Mouse (Mus musculus) urinary bladder, postnatal 14 days (tissue): Measurements from ENCODE around the gene Mier2.

ENCODE experiments used
- DNase-seq: peaks from one replicate; pipeline ENCODE4 v3.0.0; 2021; ENCODE audit warnings: low spot score

The Mier2 gene

GRCm38 (mm10) chr10:79574796-79575195 is 19.8 kb upstream of the Mier2 start:
- DNase-seq: no peak

GRCm38 (mm10) chr10:79574350-79574749 is 19.4 kb upstream of the Mier2 start:
- no peak for DNase-seq

- no peak for DNase-seq
Observed at GRCm38 (mm10) chr10:79573611-79574010, 18.6 kb upstream of the Mier2 start.

DNA sequence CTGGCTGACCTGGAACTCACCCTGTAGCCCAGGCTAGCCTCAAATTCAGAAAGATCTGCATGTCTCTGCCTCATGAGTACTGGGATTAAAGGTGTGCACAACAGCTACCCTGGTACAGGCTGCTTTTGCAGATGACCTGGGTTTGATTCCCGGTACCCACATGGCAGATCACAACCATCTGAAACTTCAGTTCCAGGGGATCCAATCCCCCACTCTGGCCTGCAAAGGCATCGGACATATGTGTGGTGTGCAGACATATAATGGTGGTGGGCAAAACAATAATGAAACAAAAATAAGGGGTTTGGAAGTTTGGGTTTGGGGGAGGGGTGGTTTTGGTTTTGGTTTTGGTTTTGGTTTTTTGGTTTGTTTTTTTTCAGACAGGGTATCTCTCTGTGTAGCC is 16.3 kb upstream of the Mier2 start:
- no peak for DNase-seq

DNA sequence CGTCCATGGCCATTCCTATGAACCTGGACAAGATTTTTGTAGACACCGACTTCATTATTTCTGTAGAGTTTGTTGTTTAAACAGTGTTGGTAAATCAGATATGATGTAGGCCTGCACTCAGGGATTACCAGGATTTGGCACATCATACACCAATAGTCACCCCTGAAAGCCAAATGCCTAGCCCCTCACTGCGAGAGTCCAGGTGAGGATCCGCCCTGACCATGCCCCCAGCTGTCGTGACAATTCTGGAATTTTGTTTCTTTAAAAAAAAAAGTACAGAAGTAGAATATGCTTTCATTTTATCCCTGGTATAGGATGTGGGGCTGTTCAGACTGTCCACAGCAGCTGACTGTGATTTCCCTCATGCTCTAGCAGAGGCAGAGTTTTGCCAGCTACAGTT is 14.9 kb upstream of the Mier2 start:
- no peak for DNase-seq

DNA sequence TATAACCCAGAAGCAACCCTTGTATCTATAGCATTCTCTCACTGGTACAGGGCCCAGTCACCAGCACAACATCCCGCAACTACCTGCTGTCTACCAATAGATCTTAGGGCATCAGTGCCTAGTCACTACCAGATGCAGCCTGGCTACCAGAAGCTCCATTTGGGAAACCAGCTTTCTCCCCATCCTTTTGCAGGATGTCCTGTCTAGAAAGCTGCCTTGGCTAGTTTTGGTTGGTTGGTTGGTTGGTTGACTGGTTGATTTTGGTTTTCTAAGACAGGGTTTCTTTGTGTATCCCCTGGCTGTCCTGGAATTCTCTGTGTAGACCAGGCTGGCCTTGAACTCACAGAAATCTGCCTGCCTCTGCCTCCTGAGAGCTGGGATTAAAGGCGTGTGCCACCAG is 4.7 kb upstream of the Mier2 start:
- no peak for DNase-seq

- no peak for DNase-seq
Observed at GRCm38 (mm10) chr10:79557496-79557895, 2.5 kb upstream of the Mier2 start.

DNA sequence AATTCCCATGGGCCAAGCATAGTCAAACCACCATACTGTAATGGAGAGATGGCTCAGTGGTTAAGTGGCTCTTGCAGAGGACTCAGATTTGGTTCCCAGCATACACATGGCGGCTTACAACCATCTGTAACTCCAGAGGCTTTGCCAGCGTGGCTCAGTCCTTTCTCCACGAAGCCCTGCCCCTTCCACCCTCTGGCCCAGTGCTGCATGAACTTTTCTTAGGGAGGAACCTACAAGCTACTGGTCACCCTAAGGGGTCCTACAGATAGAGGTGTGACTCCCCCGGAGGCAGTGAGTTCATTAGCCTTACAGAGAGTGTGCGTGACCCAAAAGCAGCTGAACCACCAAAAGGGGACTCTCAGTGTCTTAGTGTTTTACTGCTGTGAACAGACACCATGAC is 2.0 kb upstream of the Mier2 start:
- DNase-seq: no peak

DNA sequence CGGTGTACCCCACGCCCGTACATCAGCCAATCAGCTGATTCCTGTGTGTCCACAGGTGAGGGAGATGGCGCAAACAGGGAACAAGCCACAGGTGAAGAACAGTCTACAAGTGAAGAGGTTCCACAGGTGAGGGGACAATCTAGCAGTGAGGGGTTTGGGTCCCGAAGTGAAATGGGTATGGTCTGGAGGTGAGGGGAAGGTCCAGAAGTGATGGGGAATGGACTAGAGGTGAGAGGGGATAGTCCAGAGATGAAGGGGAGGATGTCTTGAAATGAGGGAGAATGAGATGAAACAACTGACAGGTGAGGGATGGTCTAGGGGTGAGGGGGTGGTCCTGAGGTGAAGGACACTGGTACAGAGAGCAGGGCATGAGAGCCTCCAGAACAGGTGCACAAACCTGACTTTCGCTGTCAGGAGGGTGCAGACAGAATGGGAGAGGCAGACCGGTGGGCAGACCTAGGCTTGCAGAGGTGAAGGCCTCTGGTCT is 282 bp upstream of the Mier2 start:
- DNase-seq: no peak

DNA sequence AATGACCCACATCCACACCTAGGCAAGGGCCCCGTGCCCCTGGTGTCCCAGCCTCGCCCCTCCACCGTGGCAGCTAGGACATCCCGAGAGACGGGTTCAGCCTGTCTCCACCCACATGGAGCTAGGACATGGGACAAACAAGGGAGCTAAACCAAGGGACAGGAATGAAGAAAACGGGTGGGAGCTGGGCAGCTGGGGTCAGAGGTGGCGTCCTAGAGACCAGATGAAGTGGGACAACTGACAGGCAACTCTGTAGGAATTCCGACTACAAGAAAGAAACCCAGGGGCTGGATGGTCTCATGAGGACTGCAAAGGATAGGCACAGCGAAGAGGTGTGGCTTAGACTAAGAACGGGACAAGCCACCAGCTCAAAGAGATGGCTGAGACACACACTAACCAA is 1.3 kb downstream of the Mier2 start:
- DNase-seq: no peak

- DNase-seq: no peak
Observed at GRCm38 (mm10) chr10:79553176-79553575, 1.8 kb downstream of the Mier2 start.

DNA sequence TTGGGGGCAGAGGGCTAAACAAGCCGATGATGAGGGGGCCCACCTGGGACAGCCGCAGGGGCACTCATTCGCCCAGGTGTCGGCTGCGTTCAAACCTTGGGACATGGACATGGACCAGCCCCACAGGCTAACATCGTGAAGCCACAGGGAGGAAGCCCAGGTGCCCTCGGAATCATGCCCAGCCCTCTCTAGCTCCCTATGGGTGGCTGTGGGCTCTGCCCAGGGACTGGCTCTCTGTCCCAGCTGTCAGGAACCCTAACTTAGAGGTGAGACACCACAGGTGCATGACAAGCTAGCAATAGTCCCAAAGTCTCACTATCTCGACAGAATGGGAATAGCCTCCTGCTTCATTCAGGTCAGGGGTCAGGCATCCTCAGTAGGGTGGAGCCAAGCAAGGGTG is 2.5 kb downstream of the Mier2 start:
- DNase-seq: no peak

DNA sequence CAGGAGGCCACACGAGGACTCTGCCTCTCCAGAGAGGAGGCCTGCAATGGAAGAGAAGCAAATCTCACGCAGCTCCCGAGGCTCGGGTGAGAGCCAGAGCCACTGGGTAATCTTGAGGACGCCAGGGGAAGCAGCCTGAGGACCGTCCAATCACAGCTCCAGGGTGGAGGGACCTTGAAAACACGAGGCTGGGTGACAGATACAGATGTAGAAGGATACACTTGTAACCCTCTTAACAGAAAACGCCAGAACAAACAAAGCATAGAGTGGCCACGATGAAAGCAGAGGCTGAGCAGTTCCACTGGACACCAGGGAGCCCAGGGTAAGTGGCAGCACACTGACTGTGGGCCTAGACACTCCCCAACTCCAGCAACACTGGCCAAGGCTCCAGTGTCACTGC is 4.6 kb downstream of the Mier2 start:
- DNase-seq: no peak

DNA sequence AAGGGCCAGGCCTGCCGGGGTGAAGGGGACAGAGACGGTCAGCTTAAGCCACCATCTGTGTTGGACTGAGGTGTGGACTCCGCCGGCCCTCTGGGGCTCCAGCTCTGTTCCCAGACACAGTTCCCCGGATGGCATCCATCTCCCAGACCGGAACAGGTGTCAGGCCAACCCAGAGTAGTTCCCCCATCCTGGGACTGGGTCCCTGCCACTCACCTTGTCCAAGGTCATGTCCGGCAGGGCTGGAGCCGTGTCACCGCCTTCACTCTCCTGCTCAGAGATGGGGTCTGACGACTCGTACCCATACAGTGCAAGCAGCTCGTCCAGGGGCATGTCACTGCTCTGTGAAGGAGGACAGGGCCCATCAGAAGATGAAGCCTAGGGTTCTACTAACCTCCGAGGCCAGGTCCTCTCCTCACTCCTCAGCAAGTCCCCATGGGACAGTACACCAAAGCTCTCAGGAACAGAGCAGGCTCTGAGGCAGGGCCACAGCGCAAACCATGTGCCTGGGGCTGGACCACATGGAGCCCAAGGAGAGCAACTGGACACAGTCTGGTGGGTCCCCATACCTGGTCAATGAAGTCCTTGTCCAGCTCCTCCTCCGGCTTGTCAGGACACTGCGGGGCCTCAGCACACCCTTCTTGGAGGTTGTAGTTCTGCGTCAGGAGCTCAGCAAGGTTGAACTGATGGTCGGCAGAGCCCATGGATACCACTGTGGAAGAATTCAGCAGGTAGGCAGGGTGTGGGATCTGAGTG is 5.9 kb downstream of the Mier2 start:
- DNase-seq: peak; percentile 1

DNA sequence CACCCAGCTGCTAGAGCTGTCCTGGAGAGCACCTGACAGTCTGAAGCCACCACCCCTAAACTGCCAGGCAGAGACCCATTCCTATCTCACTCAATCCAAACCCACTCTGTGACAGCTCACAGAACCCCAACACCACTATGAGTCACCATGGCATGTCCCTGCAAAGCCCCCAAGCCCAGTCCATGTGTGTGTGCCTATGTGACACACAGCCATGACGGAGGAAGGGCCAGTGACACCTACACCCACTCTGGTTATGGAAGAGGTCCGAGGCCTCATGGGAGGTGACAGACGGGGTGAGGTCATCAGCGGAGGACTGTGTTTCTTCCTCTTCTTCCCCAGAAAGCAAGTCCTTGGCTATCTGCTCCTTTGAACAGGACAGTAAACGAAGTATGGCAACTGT is 6.5 kb downstream of the Mier2 start:
- DNase-seq: no peak

GRCm38 (mm10) chr10:79547148-79547675 is 7.8 kb downstream of the Mier2 start:
- DNase-seq: no peak

- no peak for DNase-seq
Observed at GRCm38 (mm10) chr10:79546483-79546882, 8.5 kb downstream of the Mier2 start.

- DNase-seq: no peak
Observed at GRCm38 (mm10) chr10:79545891-79546290, 9.1 kb downstream of the Mier2 start.

- no peak for DNase-seq
Observed at GRCm38 (mm10) chr10:79544631-79545030, 10.4 kb downstream of the Mier2 start.

DNA sequence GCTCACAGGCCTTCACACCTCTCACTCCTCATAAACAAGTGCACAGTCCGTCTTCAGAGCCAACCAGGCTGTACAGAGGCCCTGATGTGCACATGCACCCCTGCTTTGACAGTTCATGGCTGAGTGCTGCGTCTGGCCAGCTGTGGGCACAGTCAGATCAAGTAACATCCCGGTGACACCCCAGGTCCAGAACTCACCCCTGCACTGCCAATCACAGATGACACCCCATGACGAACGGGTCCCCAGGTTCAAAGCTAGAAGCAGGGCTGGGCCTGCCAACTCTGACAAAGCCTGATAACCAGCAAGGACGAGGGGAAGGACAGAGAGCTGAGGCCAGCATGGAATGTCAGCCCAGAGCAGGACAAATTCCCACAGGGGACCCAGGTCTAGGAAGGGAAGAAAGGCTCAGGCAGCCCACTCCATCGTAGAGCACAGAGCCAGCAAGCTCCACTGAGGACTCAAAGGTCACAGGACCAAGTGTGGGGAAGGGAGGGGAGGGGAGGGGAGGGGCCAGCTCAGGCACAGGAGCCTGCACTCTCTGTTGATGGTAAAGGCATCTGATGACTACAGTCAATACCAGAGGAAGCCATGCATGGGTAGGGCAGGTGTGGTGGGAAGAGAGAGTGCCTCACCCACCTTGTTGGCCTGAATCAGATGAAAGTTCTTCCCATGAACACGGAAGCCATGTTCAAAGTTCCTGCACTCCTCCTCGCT is 11.0 kb downstream of the Mier2 start:
- DNase-seq: no peak

DNA sequence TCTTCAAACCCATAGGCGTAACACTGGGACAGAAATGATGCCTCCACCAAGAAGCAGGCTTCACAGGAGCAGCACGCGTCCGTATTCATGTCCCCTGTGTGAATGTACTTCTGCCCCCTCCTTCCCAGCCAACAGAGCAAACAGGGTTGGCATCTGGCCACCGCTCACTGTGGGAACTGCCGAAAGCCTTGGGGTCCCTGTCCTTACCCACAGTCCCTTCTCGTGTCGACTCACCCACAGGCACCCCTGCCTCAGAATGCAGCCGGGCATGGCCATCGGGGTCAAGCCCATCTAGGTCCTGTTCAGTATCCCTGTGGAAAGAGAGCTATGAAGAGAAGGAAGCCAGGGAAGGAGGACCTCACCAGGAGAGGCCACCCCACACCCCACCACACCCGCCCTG is 12.8 kb downstream of the Mier2 start:
- no peak for DNase-seq

DNA sequence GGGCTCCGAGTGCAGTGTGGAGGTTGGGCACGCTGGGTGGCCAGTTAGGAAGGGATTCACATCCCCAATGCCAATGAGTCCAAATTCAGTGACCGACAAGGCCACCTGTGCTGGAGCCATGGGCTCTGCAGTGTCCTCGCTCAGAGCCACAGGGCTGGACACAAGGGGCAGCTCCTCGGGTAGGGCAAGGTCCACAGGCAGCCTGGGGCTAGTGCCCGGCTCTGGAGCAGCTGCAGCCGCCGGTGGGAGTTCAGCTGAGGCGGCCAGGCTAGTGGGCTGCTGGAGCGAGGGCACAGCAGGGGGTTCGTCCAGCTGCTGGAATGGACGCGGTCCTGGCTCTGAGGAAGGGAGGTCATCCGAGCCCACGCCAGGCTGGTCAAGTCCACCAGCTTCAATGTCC is 13.5 kb downstream of the Mier2 start:
- DNase-seq: no peak

- no peak for DNase-seq
Observed at GRCm38 (mm10) chr10:79540746-79541145, 14.3 kb downstream of the Mier2 start.
